Mouse (Mus musculus): ENCODE measurements at regions not wholly inside any gene's neighbourhood (a gene's known extent, or its start where the extent isn't known, plus 50 kb on each side); places are given as distances from the start of the nearest gene placed in this dataset.

GRCm38 (mm10) chr5:118433599-118433998, 126.9 kb upstream of the Med13l start:
- Histone ChIP-seq H3K4me3 (ENCODE audit: extremely low read depth, insufficient read depth, insufficient read length) (no peak overlapping the region), H3K27ac (ENCODE audit: insufficient read depth, low read length) (no peak overlapping the region), H3K27me3 (ENCODE audit: control insufficient read depth, insufficient read depth, low read length) (no peaks in the 10 kb centered on the region), H3K36me3 (ENCODE audit: control insufficient read depth, insufficient read depth, low read length) (no peaks in the 10 kb centered on the region), H3K4me1 (ENCODE audit: control insufficient read depth, insufficient read depth, insufficient read length) (no peaks in the 10 kb centered on the region)
- WGBS, result 89% methylated on average over 4 of the region's 4 CpGs
- DNase-seq (ENCODE audit: low read depth in 1 of 2, low spot score in 2 of 2), result no peak
- TF ChIP-seq CTCF (IDR thresholded peaks at IDR 0.05; ENCODE audit: extremely low read depth, insufficient read depth, insufficient read length, insufficient replicate concordance) (no peak), POLR2A (IDR thresholded peaks at IDR 0.05; ENCODE audit: low read depth, low read length) (no peak)

DNA sequence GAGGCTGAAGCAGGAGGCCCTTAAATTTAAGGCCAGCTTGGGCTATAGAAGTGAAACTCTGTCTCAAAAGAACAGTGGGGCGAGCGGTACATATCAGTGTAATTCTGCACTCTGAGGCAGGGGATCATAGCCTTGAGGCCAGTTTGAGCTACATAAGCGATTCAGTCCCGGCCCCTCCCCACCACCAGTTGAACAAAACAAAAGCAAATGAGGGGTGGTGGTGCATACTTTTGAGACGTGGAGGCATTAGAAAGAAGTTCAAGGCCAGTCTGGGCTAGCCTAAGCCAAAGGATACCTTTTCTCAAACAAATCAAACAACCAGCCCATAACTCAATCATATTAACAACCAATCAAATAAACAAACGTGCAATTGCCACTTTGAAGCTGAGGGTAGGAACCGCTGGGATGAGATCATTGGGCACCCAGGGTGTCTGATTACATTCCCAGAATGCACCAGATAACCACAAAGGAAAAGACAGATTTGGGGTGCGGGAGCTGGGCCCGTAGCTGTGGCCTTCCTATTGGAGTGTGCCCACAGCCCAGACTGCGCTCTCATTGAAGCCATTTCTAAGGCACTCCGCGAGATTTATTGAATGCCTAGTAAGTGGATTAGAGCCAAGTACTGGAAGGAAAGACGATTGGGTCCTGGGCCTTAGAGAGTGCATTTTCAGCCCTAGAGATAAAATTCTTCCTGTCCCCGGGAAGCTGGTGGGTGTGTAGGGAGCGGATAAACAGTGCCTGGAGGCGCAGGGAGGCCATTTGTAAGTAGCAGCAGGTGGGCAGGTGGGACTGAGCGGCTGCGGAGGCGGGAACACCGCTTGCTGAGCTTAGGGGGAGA, 125.5 kb upstream of the Med13l start:
- DNase-seq (ENCODE audit: low read depth in 1 of 2, low spot score in 2 of 2), result no peak
- Histone ChIP-seq H3K36me3 (ENCODE audit: control insufficient read depth, insufficient read depth, low read length) (no peaks in the 10 kb centered on the region), H3K4me3 (ENCODE audit: extremely low read depth, insufficient read depth, insufficient read length) (no peak overlapping the region), H3K4me1 (ENCODE audit: control insufficient read depth, insufficient read depth, insufficient read length) (no peaks in the 10 kb centered on the region), H3K27me3 (ENCODE audit: control insufficient read depth, insufficient read depth, low read length) (no peaks in the 10 kb centered on the region), H3K27ac (ENCODE audit: insufficient read depth, low read length) (no peak overlapping the region)
- TF ChIP-seq POLR2A (IDR thresholded peaks at IDR 0.05; ENCODE audit: low read depth, low read length), result no peak
- no peak for TF ChIP-seq CTCF (IDR thresholded peaks at IDR 0.05; ENCODE audit: extremely low read depth, insufficient read depth, insufficient read length, insufficient replicate concordance)
- 87% methylated on average over 20 of the region's 20 CpGs for WGBS

- TF ChIP-seq POLR2A (IDR thresholded peaks at IDR 0.05; ENCODE audit: low read depth, low read length), result no peak
- no peak for TF ChIP-seq CTCF (IDR thresholded peaks at IDR 0.05; ENCODE audit: extremely low read depth, insufficient read depth, insufficient read length, insufficient replicate concordance)
- Histone ChIP-seq H3K27ac (ENCODE audit: insufficient read depth, low read length) (no peak overlapping the region), H3K27me3 (ENCODE audit: control insufficient read depth, insufficient read depth, low read length) (no peaks in the 10 kb centered on the region), H3K36me3 (ENCODE audit: control insufficient read depth, insufficient read depth, low read length) (no peaks in the 10 kb centered on the region), H3K4me3 (ENCODE audit: extremely low read depth, insufficient read depth, insufficient read length) (no peak overlapping the region), H3K4me1 (ENCODE audit: control insufficient read depth, insufficient read depth, insufficient read length) (no peaks in the 10 kb centered on the region)
- WGBS, result 87% methylated on average over 7 of the region's 7 CpGs
- no peak for DNase-seq (ENCODE audit: low read depth in 1 of 2, low spot score in 2 of 2)
Measured at GRCm38 (mm10) chr5:118435556-118435950, 124.9 kb upstream of the Med13l start.

- 56% methylated on average over 9 of the region's 9 CpGs for WGBS
Measured at GRCm38 (mm10) chr5:118436035-118436434, 124.4 kb upstream of the Med13l start.

DNA sequence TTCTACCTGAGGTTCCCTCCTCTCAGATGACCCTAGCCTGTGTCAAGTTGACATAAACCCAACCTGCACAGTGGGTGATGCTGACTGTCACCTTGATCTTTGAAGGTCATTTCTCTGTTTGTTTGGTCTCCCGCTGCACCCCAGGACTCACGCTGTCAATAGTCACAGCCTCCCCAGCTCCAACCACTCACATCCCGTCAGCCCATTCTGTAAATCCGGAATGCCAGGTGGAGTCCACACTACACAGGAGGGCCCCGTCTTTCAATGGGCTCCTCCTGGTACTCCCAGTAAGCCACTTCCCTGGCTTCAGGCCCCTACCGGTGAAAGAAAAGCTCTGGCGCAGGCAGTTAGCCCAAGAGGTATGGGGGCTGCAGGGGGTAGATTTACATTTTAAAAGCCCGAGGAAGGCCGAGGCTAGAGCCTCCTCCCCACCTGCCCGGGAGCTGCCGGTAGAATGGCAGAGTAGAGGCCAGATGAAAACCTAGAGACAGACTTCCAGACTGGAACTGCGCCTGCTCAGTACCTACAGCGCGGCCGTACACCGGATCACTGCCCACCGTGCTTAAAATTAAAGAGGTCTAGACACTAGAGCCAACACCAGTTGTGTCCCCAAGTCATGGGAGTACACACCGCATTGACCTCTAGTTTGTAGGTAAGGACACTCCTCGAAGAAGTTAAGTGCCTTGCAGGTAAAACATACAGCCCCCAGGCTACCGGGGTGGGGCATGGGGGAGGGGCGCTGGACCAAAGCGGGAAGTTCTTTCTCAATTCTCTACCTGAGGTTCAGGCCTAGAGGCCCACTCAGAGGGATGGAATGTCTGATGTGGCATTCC, 123.8 kb upstream of the Med13l start:
- Histone ChIP-seq H3K4me1 (ENCODE audit: control insufficient read depth, insufficient read depth, insufficient read length) (no peaks in the 10 kb centered on the region), H3K4me3 (ENCODE audit: extremely low read depth, insufficient read depth, insufficient read length) (no peak overlapping the region), H3K27ac (ENCODE audit: insufficient read depth, low read length) (no peak overlapping the region), H3K27me3 (ENCODE audit: control insufficient read depth, insufficient read depth, low read length) (no peaks in the 10 kb centered on the region), H3K36me3 (ENCODE audit: control insufficient read depth, insufficient read depth, low read length) (no peaks in the 10 kb centered on the region)
- 71% methylated on average over 22 of the region's 22 CpGs for WGBS
- TF ChIP-seq POLR2A (IDR thresholded peaks at IDR 0.05; ENCODE audit: low read depth, low read length), result no peak
- no peak for DNase-seq (ENCODE audit: low read depth in 1 of 2, low spot score in 2 of 2)

More at GRCm38 (mm10) chr5:118436035-118436434, 124.4 kb upstream of the Med13l start:
- no peak for TF ChIP-seq CTCF (IDR thresholded peaks at IDR 0.05; ENCODE audit: extremely low read depth, insufficient read depth, insufficient read length, insufficient replicate concordance)
- TF ChIP-seq POLR2A (IDR thresholded peaks at IDR 0.05; ENCODE audit: low read depth, low read length), result no peak
- Histone ChIP-seq H3K36me3 (ENCODE audit: control insufficient read depth, insufficient read depth, low read length) (no peaks in the 10 kb centered on the region), H3K27ac (ENCODE audit: insufficient read depth, low read length) (no peak overlapping the region), H3K4me1 (ENCODE audit: control insufficient read depth, insufficient read depth, insufficient read length) (no peaks in the 10 kb centered on the region), H3K4me3 (ENCODE audit: extremely low read depth, insufficient read depth, insufficient read length) (no peak overlapping the region), H3K27me3 (ENCODE audit: control insufficient read depth, insufficient read depth, low read length) (no peaks in the 10 kb centered on the region)
- DNase-seq (ENCODE audit: low read depth in 1 of 2, low spot score in 2 of 2), result no peak

DNA sequence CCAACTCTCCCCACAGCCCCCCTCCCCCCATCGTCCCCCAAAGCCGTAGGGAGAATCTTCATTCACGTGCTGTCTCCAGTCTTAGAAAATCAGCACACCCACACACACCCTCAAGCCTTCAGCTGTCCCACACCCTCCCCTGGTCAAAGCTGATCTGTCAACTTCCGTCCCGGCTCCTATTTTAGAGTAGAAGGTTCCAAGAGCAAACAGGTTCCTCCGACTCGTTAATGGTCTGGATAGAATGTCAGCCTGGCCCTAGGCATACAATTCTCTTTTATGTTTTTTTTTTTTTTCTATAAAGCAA, 123.2 kb upstream of the Med13l start:
- no peak for DNase-seq (ENCODE audit: low read depth in 1 of 2, low spot score in 2 of 2)
- Histone ChIP-seq H3K27ac (ENCODE audit: insufficient read depth, low read length) (no peak overlapping the region), H3K36me3 (ENCODE audit: control insufficient read depth, insufficient read depth, low read length) (no peaks in the 10 kb centered on the region), H3K4me3 (ENCODE audit: extremely low read depth, insufficient read depth, insufficient read length) (no peak overlapping the region), H3K4me1 (ENCODE audit: control insufficient read depth, insufficient read depth, insufficient read length) (no peaks in the 10 kb centered on the region), H3K27me3 (ENCODE audit: control insufficient read depth, insufficient read depth, low read length) (no peaks in the 10 kb centered on the region)
- no peak for TF ChIP-seq POLR2A (IDR thresholded peaks at IDR 0.05; ENCODE audit: low read depth, low read length)
- no peak for TF ChIP-seq CTCF (IDR thresholded peaks at IDR 0.05; ENCODE audit: extremely low read depth, insufficient read depth, insufficient read length, insufficient replicate concordance)
- WGBS, result 93% methylated on average over 7 of the region's 7 CpGs

DNA sequence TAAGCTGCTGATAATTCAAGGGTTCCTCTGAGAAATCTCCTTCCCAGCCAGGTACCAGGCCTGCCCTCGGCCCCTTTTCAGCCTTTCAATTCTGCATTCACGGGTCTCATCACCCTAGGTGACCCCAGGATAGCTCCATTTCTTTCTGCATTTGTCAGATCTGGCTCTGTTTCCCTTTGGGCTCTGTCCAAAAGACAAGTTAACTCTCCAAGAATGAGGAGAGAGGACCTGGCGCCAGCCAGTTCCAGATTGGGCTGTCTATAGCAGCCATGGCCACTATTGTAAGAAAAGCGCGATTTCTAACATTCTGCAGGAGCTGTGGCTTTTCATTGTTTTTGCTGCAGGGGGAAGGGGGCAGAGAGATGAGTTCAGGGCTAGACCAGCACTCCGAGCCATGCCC, 122.5 kb upstream of the Med13l start:
- DNase-seq (ENCODE audit: low read depth in 1 of 2, low spot score in 2 of 2), result no peak
- H3K4me3 ChIP-seq (ENCODE audit: extremely low read depth, insufficient read depth, insufficient read length), result no peak overlapping the region
- no peak overlapping the region for H3K27ac ChIP-seq (ENCODE audit: insufficient read depth, low read length)
- WGBS, result 79% methylated on average over 6 of the region's 6 CpGs
- no peak for TF ChIP-seq POLR2A (IDR thresholded peaks at IDR 0.05; ENCODE audit: low read depth, low read length)
- TF ChIP-seq CTCF (IDR thresholded peaks at IDR 0.05; ENCODE audit: extremely low read depth, insufficient read depth, insufficient read length, insufficient replicate concordance), result no peak
- H3K4me1 ChIP-seq (ENCODE audit: control insufficient read depth, insufficient read depth, insufficient read length), result no peaks in the 10 kb centered on the region
- no peaks in the 10 kb centered on the region for H3K36me3 ChIP-seq (ENCODE audit: control insufficient read depth, insufficient read depth, low read length)
- H3K27me3 ChIP-seq (ENCODE audit: control insufficient read depth, insufficient read depth, low read length), result no peaks in the 10 kb centered on the region
